Mouse (Mus musculus) heart, adult 18-20 months (tissue): ENCODE measurements around the gene Ppm1f. TPM values are rescaled to one million over a fixed set of nuclear protein-coding genes. Genes with fewer than 3 reads are reported as not detected.
"Not testable (repeated sequence)": the region's sequence is repeated elsewhere in the genome, so short reads cannot be mapped to it uniquely, and the experiment has no call there.

Experiments
- DNase-seq, 2 experiments: peaks; one replicate each; pipeline ENCODE4 v3.0.0; 2021 to 2022; ENCODE audit warnings: mixed read lengths in 1 of 2
- total RNA-seq, 2 experiments: library from RNA; stranded (reverse); gene quantifications; 2 replicates each; pipeline ENCODE4 v1.2.3; 2021

The Ppm1f gene
- total RNA-seq, 2 experiments from 2014 or later = 26.3 to 28.6 TPM

- DNase-seq = peak; percentile 84 to 86
Observed at GRCm38 (mm10) chr16:16911641-16912597, 15.7 kb downstream of the Ppm1f start.

GRCm38 (mm10) chr16:16913440-16913839, 17.2 kb downstream of the Ppm1f start:
- DNase-seq = no peak

GRCm38 (mm10) chr16:16918441-16919117, 22.3 kb downstream of the Ppm1f start:
- no peak for DNase-seq

GRCm38 (mm10) chr16:16921021-16921435, 24.8 kb downstream of the Ppm1f start:
- peak; percentile 53 to 65 for DNase-seq

- no peak for DNase-seq
Observed at GRCm38 (mm10) chr16:16924481-16924880, 28.2 kb downstream of the Ppm1f start.

GRCm38 (mm10) chr16:16926536-16926935, 30.3 kb downstream of the Ppm1f start:
- DNase-seq = no peak

- not testable (repeated sequence) for DNase-seq
Observed at GRCm38 (mm10) chr16:16928908-16929307, 32.6 kb downstream of the Ppm1f start.

GRCm38 (mm10) chr16:16930326-16930725, 34.1 kb downstream of the Ppm1f start:
- DNase-seq = no peak

GRCm38 (mm10) chr16:16930810-16931296, 34.6 kb downstream of the Ppm1f start:
- DNase-seq = no peak

- no peak for DNase-seq
Observed at GRCm38 (mm10) chr16:16939543-16939942, 43.3 kb downstream of the Ppm1f start.

- DNase-seq = no peak
Observed at GRCm38 (mm10) chr16:16941078-16941477, 44.8 kb downstream of the Ppm1f start.

- DNase-seq = no peak
Observed at GRCm38 (mm10) chr16:16958575-16958974, 62.3 kb downstream of the Ppm1f start.

GRCm38 (mm10) chr16:16959907-16960306, 63.6 kb downstream of the Ppm1f start:
- DNase-seq = no peak

- no peak for DNase-seq
Observed at GRCm38 (mm10) chr16:16965149-16965548, 68.9 kb downstream of the Ppm1f start.

- no peak for DNase-seq
Observed at GRCm38 (mm10) chr16:16966290-16966689, 70.0 kb downstream of the Ppm1f start.

Other genes with a start within 250 kb of the Ppm1f start
- gene Olfr19, start 220.1 kb upstream of the Ppm1f start, total RNA-seq = not detected
- under 1 TPM in 1 of 2 experiments, not detected in 1; 0.54 TPM for gene Spag6l, start 67.0 kb upstream of the Ppm1f start, total RNA-seq
- gene Igll1, start 32.5 kb upstream of the Ppm1f start, total RNA-seq = not detected
- 10 to 100 TPM; 23.1 to 28.6 TPM for gene Top3b, start 25.7 kb upstream of the Ppm1f start, total RNA-seq
- under 1 TPM in 1 of 2 experiments, not detected in 1; 0.39 TPM for gene Vpreb1, start 25.6 kb upstream of the Ppm1f start, total RNA-seq
- gene Mapk1, start 86.9 kb downstream of the Ppm1f start, total RNA-seq = 100 to 1,000 TPM in 1 of 2 experiments, 10 to 100 TPM in 1; 94.8 to 112 TPM
- 1 to 10 TPM; 1.0 to 1.6 TPM for gene Ypel1, start 173.2 kb downstream of the Ppm1f start, total RNA-seq
- 10 to 100 TPM; 32.4 to 39.4 TPM for gene Ppil2, start 214.8 kb downstream of the Ppm1f start, total RNA-seq
- gene 2610318N02Rik, start 228.7 kb downstream of the Ppm1f start, total RNA-seq = not detected
- 10 to 100 TPM; 13.8 to 22.2 TPM for gene Sdf2l1, start 235.9 kb downstream of the Ppm1f start, total RNA-seq
- gene Ydjc, start 248.2 kb downstream of the Ppm1f start, total RNA-seq = 1 to 10 TPM; 2.3 to 3.1 TPM